Mouse (Mus musculus): Measurements from ENCODE around the gene Nmur2. TPM values are rescaled to one million over a fixed set of nuclear protein-coding genes. Genes with fewer than 3 reads are reported as not detected.

The Nmur2 gene
- not detected in 2 replicates for polyA plus RNA-seq (2012; rRNA removed)

GRCm38 (mm10) chr11:56040917-56041316, at the start of gene Nmur2:
TSS of gene Nmur2 (minus strand) at chr11:56041010.
- H3K36me3 ChIP-seq (ENCODE audit: control insufficient read depth, insufficient read depth, low read length): no peaks in the 10 kb centered on the region
- TF ChIP-seq CTCF (conservative IDR thresholded peaks at IDR 0.05; ENCODE audit: insufficient read depth, insufficient read length, low read depth, low read length): no peak
- no peak for TF ChIP-seq POLR2A (IDR thresholded peaks at IDR 0.05; ENCODE audit: low read depth, low read length)
- no peaks in the 10 kb centered on the region for H3K27me3 ChIP-seq (replicated peaks; ENCODE audit: control insufficient read depth, insufficient read depth, low read length)
- H3K4me1 ChIP-seq (ENCODE audit: control insufficient read depth, insufficient read depth, low read length): no peaks in the 10 kb centered on the region
- no peak for DNase-seq
- no peak within 1 kb of the TSS for H3K27ac ChIP-seq (ENCODE audit: insufficient read depth, low read depth, low read length)
- WGBS: 5% methylated on average over 6 of the region's 6 CpGs
- H3K4me3 ChIP-seq (ENCODE audit: insufficient read depth, low read depth, low read length): no peak within 1 kb of the TSS

GRCm38 (mm10) chr11:56089127-56089689, 48.4 kb upstream of the Nmur2 start:
- no peaks in the 10 kb centered on the region for H3K27me3 ChIP-seq (replicated peaks; ENCODE audit: control insufficient read depth, insufficient read depth, low read length)
- no peak overlapping the region for H3K4me3 ChIP-seq (ENCODE audit: insufficient read depth, low read depth, low read length)
- TF ChIP-seq CTCF (conservative IDR thresholded peaks at IDR 0.05; ENCODE audit: insufficient read depth, insufficient read length, low read depth, low read length) (no peak), POLR2A (IDR thresholded peaks at IDR 0.05; ENCODE audit: low read depth, low read length) (no peak)
- no peaks in the 10 kb centered on the region for H3K36me3 ChIP-seq (ENCODE audit: control insufficient read depth, insufficient read depth, low read length)
- no peak for DNase-seq
- H3K4me1 ChIP-seq (ENCODE audit: control insufficient read depth, insufficient read depth, low read length): no peaks in the 10 kb centered on the region
- no peak overlapping the region for H3K27ac ChIP-seq (ENCODE audit: insufficient read depth, low read depth, low read length)
- WGBS: 79% methylated on average over 11 of the region's 11 CpGs

GRCm38 (mm10) chr11:56072131-56072530, 31.3 kb upstream of the Nmur2 start:
- no peaks in the 10 kb centered on the region for H3K4me1 ChIP-seq (ENCODE audit: control insufficient read depth, insufficient read depth, low read length)
- no peaks in the 10 kb centered on the region for H3K36me3 ChIP-seq (ENCODE audit: control insufficient read depth, insufficient read depth, low read length)
- H3K27ac ChIP-seq (ENCODE audit: insufficient read depth, low read depth, low read length): no peak overlapping the region
- H3K27me3 ChIP-seq (replicated peaks; ENCODE audit: control insufficient read depth, insufficient read depth, low read length): no peaks in the 10 kb centered on the region
- DNase-seq: no peak
- TF ChIP-seq CTCF (conservative IDR thresholded peaks at IDR 0.05; ENCODE audit: insufficient read depth, insufficient read length, low read depth, low read length) (no peak), POLR2A (IDR thresholded peaks at IDR 0.05; ENCODE audit: low read depth, low read length) (no peak)
- H3K4me3 ChIP-seq (ENCODE audit: insufficient read depth, low read depth, low read length): no peak overlapping the region
- whole genome bisulfite sequencing: 80% methylated on average over 7 of the region's 7 CpGs

GRCm38 (mm10) chr11:56069658-56070057, 28.8 kb upstream of the Nmur2 start:
- Histone ChIP-seq H3K4me1 (ENCODE audit: control insufficient read depth, insufficient read depth, low read length) (no peaks in the 10 kb centered on the region), H3K4me3 (ENCODE audit: insufficient read depth, low read depth, low read length) (no peak overlapping the region), H3K36me3 (ENCODE audit: control insufficient read depth, insufficient read depth, low read length) (no peaks in the 10 kb centered on the region), H3K27ac (ENCODE audit: insufficient read depth, low read depth, low read length) (no peak overlapping the region), H3K27me3 (replicated peaks; ENCODE audit: control insufficient read depth, insufficient read depth, low read length) (no peaks in the 10 kb centered on the region)
- no peak for DNase-seq
- WGBS: 92% methylated on average over 2 of the region's 2 CpGs
- no peak for TF ChIP-seq POLR2A (IDR thresholded peaks at IDR 0.05; ENCODE audit: low read depth, low read length)
- TF ChIP-seq CTCF (conservative IDR thresholded peaks at IDR 0.05; ENCODE audit: insufficient read depth, insufficient read length, low read depth, low read length): no peak

GRCm38 (mm10) chr11:56065147-56065546, 24.3 kb upstream of the Nmur2 start:
- WGBS: 89% methylated on average over 2 of the region's 2 CpGs

GRCm38 (mm10) chr11:56064575-56064974, 23.8 kb upstream of the Nmur2 start:
- Histone ChIP-seq H3K27me3 (replicated peaks; ENCODE audit: control insufficient read depth, insufficient read depth, low read length) (no peaks in the 10 kb centered on the region), H3K4me3 (ENCODE audit: insufficient read depth, low read depth, low read length) (no peak overlapping the region), H3K36me3 (ENCODE audit: control insufficient read depth, insufficient read depth, low read length) (no peaks in the 10 kb centered on the region), H3K4me1 (ENCODE audit: control insufficient read depth, insufficient read depth, low read length) (no peaks in the 10 kb centered on the region), H3K27ac (ENCODE audit: insufficient read depth, low read depth, low read length) (no peak overlapping the region)
- 28% methylated on average over 4 of the region's 4 CpGs for WGBS
- no peak for DNase-seq
- no peak for TF ChIP-seq CTCF (conservative IDR thresholded peaks at IDR 0.05; ENCODE audit: insufficient read depth, insufficient read length, low read depth, low read length)
- no peak for TF ChIP-seq POLR2A (IDR thresholded peaks at IDR 0.05; ENCODE audit: low read depth, low read length)

More at GRCm38 (mm10) chr11:56065147-56065546, 24.3 kb upstream of the Nmur2 start:
- no peak for TF ChIP-seq CTCF (conservative IDR thresholded peaks at IDR 0.05; ENCODE audit: insufficient read depth, insufficient read length, low read depth, low read length)
- no peak for TF ChIP-seq POLR2A (IDR thresholded peaks at IDR 0.05; ENCODE audit: low read depth, low read length)
- DNase-seq: no peak
- Histone ChIP-seq H3K27me3 (replicated peaks; ENCODE audit: control insufficient read depth, insufficient read depth, low read length) (no peaks in the 10 kb centered on the region), H3K36me3 (ENCODE audit: control insufficient read depth, insufficient read depth, low read length) (no peaks in the 10 kb centered on the region), H3K4me3 (ENCODE audit: insufficient read depth, low read depth, low read length) (no peak overlapping the region), H3K27ac (ENCODE audit: insufficient read depth, low read depth, low read length) (no peak overlapping the region), H3K4me1 (ENCODE audit: control insufficient read depth, insufficient read depth, low read length) (no peaks in the 10 kb centered on the region)

GRCm38 (mm10) chr11:56059236-56059635, 18.4 kb upstream of the Nmur2 start:
- Histone ChIP-seq H3K27me3 (replicated peaks; ENCODE audit: control insufficient read depth, insufficient read depth, low read length) (no peaks in the 10 kb centered on the region), H3K27ac (ENCODE audit: insufficient read depth, low read depth, low read length) (no peak overlapping the region), H3K4me3 (ENCODE audit: insufficient read depth, low read depth, low read length) (no peak overlapping the region), H3K36me3 (ENCODE audit: control insufficient read depth, insufficient read depth, low read length) (no peaks in the 10 kb centered on the region), H3K4me1 (ENCODE audit: control insufficient read depth, insufficient read depth, low read length) (no peaks in the 10 kb centered on the region)
- DNase-seq: no peak
- TF ChIP-seq CTCF (conservative IDR thresholded peaks at IDR 0.05; ENCODE audit: insufficient read depth, insufficient read length, low read depth, low read length): no peak
- no peak for TF ChIP-seq POLR2A (IDR thresholded peaks at IDR 0.05; ENCODE audit: low read depth, low read length)
- 38% methylated on average over 3 of the region's 3 CpGs for WGBS

Data from kidney, adult 2 months (tissue).